Mouse (Mus musculus) adipocyte (in vitro differentiated cells): ENCODE measurements around the gene Fras1.

Experiments
- DNase-seq: peaks from one replicate; pipeline ENCODE4 v3.0.0-alpha.2; 2016; ENCODE audit warnings: low spot score

The Fras1 gene

GRCm38 (mm10) chr5:96792422-96792821, 418.7 kb downstream of the Fras1 start:
- DNase-seq, result no peak

- peak; percentile 36 for DNase-seq
Measured at GRCm38 (mm10) chr5:96792936-96793718, 419.4 kb downstream of the Fras1 start, which contains the start of gene Anxa3. TSS of gene Anxa3 (plus strand) at chr5:96793339.

GRCm38 (mm10) chr5:96793953-96794635, 420.3 kb downstream of the Fras1 start:
- no peak for DNase-seq

- DNase-seq, result no peak
Measured at GRCm38 (mm10) chr5:96795752-96796151, 422.0 kb downstream of the Fras1 start.

GRCm38 (mm10) chr5:96797465-96797864, 423.7 kb downstream of the Fras1 start:
- no peak for DNase-seq

GRCm38 (mm10) chr5:96799165-96799564, 425.4 kb downstream of the Fras1 start:
- no peak for DNase-seq

- DNase-seq, result no peak
Measured at GRCm38 (mm10) chr5:96799969-96800368, 426.2 kb downstream of the Fras1 start.

GRCm38 (mm10) chr5:96802185-96802584, 428.4 kb downstream of the Fras1 start:
- peak; percentile 11 for DNase-seq

GRCm38 (mm10) chr5:96803091-96803490, 429.3 kb downstream of the Fras1 start:
- DNase-seq, result peak; percentile 38

- DNase-seq, result no peak
Measured at GRCm38 (mm10) chr5:96804304-96804703, 430.5 kb downstream of the Fras1 start.

- DNase-seq, result no peak
Measured at GRCm38 (mm10) chr5:96804813-96805212, 431.1 kb downstream of the Fras1 start.

GRCm38 (mm10) chr5:96810620-96811019, 436.9 kb downstream of the Fras1 start:
- no peak for DNase-seq

- no peak for DNase-seq
Measured at GRCm38 (mm10) chr5:96824769-96825327, 451.1 kb downstream of the Fras1 start.

GRCm38 (mm10) chr5:96827176-96827575, 453.4 kb downstream of the Fras1 start:
- DNase-seq, result no peak
